Mouse (Mus musculus): ENCODE measurements around the gene Spats2l. TPM values are rescaled to one million over a fixed set of nuclear protein-coding genes. Genes with fewer than 3 reads are reported as not detected.

The Spats2l gene
- polyA plus RNA-seq, 2 experiments, result 81.4 to 202 TPM

DNA sequence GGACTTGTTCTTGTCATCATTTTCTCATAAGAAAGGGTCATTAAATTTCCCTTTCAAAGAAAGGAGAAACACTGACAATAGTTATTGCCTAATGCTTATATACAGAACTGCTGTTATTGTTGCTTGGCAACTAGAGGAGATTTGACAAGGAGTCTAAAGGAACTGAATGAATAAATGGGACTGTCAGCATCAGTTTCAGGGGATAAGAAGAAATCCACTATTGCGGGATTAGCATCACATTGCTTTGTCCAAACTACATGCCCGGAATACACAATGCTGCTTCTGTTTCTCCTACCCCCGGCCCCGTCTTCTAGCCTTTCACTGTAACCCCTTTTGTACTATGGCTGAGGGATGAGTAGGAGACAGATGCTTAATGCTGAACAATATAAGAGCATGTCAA is 88.1 kb downstream of the Spats2l start:
- Histone ChIP-seq H3K36me3 (ENCODE audit: control insufficient read depth, insufficient read depth, low read length) (peaks cover 8% of the 10 kb centered on the region; the same call in 1 of the 2 replicates), H3K4me1 (ENCODE audit: control insufficient read depth, insufficient read depth, low read length) (no peaks in the 10 kb centered on the region), H3K9me3 (ENCODE audit: control insufficient read depth, low read length) (peaks cover 8% of the 10 kb centered on the region; the same call in 1 of the 2 replicates), H3K4me3 (replicated peaks; ENCODE audit: low read length) (no peak overlapping the region), H3K27ac (replicated peaks; ENCODE audit: low read depth, low read length) (no peak overlapping the region), H3K27me3 (ENCODE audit: control insufficient read depth, insufficient read depth, low read length) (no peaks in the 10 kb centered on the region), H3K9ac (ENCODE audit: low read depth, low read length, severe bottlenecking) (no peak overlapping the region), H3K4me2 (replicated peaks; ENCODE audit: low read depth, low read length, severe bottlenecking) (no peak overlapping the region)
- TF ChIP-seq POLR2A (IDR thresholded peaks at IDR 0.05; ENCODE audit: borderline replicate concordance, extremely low read depth, insufficient read depth, insufficient read length), result no peak
- DNase-seq (ENCODE audit: low spot score), result no peak
- peak; percentile 30; the same call in 1 of the 2 replicates for ATAC-seq (ENCODE audit: low FRiP score, low read depth)
- WGBS, result 87% methylated on average over 4 of the region's 4 CpGs

DNA sequence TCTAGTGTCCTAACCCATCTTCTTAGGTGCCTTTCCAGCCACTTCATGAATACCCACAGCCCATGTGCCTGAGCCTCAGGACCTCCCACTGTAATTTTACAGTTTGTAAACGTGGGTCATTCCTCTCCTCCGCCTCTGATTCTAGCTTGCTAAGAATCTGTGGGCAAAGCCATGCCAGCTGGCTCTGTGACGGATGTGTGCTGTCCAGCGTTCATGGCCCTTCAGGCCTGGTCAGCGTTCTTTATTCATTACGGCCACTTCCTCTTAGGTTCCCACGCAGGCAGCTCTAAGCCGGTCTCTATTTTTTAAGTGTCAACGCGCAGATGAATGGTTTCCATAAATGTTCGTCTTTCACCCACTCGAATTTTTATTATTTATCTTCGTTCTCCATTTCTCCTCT is 94.7 kb downstream of the Spats2l start:
- no peak for DNase-seq (ENCODE audit: low spot score)
- TF ChIP-seq POLR2A (IDR thresholded peaks at IDR 0.05; ENCODE audit: borderline replicate concordance, extremely low read depth, insufficient read depth, insufficient read length), result no peak
- no peak for ATAC-seq (ENCODE audit: low FRiP score, low read depth)
- peaks cover 17% of the 10 kb centered on the region for H3K4me1 ChIP-seq (ENCODE audit: control insufficient read depth, insufficient read depth, low read length)
- H3K4me2 ChIP-seq (replicated peaks; ENCODE audit: low read depth, low read length, severe bottlenecking), result no peak overlapping the region
- 56% methylated on average over 13 of the region's 13 CpGs for WGBS
- no peak overlapping the region for H3K9ac ChIP-seq (ENCODE audit: low read depth, low read length, severe bottlenecking)
- H3K9me3 ChIP-seq (ENCODE audit: control insufficient read depth, low read length), result no peaks in the 10 kb centered on the region
- no peak overlapping the region for H3K4me3 ChIP-seq (replicated peaks; ENCODE audit: low read length)
- no peaks in the 10 kb centered on the region for H3K27me3 ChIP-seq (ENCODE audit: control insufficient read depth, insufficient read depth, low read length)
- peaks cover 11% of the 10 kb centered on the region; the same call in 1 of the 2 replicates for H3K36me3 ChIP-seq (ENCODE audit: control insufficient read depth, insufficient read depth, low read length)
- no peak overlapping the region for H3K27ac ChIP-seq (replicated peaks; ENCODE audit: low read depth, low read length)

DNA sequence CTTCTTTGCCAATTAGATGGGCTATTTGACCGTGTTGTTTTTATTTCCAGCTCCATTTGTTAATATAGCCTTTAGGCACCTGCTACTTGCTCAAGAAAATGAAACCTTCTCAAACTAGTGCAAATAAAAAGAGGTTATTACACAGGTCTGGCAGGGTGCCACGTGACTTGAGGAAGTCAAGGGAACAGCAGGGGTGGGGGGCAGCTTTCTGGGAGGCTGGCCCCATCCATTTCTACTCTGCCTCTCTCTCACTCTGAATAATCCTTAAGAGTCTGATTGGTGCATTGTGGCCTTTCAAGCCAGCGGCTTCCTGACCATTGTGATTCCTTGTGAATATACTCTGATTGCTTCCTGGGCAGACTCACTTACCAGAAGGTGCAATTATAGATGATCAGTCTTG is 98.0 kb downstream of the Spats2l start:
- Histone ChIP-seq H3K9ac (ENCODE audit: low read depth, low read length, severe bottlenecking) (no peak overlapping the region), H3K36me3 (ENCODE audit: control insufficient read depth, insufficient read depth, low read length) (0 out of 2 replicates have a peak, but pooled peaks cover 11% of the 10 kb centered on the region), H3K4me1 (ENCODE audit: control insufficient read depth, insufficient read depth, low read length) (peaks cover 26% of the 10 kb centered on the region), H3K27ac (replicated peaks; ENCODE audit: low read depth, low read length) (no peak overlapping the region), H3K27me3 (ENCODE audit: control insufficient read depth, insufficient read depth, low read length) (no peaks in the 10 kb centered on the region), H3K4me2 (replicated peaks; ENCODE audit: low read depth, low read length, severe bottlenecking) (no peak overlapping the region), H3K9me3 (ENCODE audit: control insufficient read depth, low read length) (no peaks in the 10 kb centered on the region), H3K4me3 (replicated peaks; ENCODE audit: low read length) (no peak overlapping the region)
- DNase-seq (ENCODE audit: low spot score) (peak; percentile 52), ATAC-seq (ENCODE audit: low FRiP score, low read depth) (no peak; the same call in 1 of the 2 replicates)
- no peak for TF ChIP-seq POLR2A (IDR thresholded peaks at IDR 0.05; ENCODE audit: borderline replicate concordance, extremely low read depth, insufficient read depth, insufficient read length)
- 26% methylated on average over 3 of the region's 3 CpGs for WGBS

DNA sequence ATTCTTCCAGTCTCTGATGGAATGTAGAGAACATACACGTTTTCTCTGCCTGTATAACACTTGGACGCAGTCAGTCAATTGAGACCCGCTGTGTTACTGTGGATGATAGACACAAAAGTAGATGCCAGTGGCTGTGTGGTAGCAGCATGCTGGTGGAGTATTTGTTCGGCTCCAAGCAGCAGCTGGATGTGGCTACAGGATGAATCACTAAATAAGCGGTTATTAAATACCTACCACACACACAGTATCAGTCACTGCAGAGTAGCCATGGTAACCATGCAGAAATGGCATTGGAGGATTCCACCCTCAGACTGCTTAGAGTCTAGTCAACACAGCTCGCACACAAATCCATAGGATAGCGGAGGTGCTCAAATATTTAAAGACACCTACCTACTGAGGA is 100.0 kb downstream of the Spats2l start:
- no peaks in the 10 kb centered on the region for H3K27me3 ChIP-seq (ENCODE audit: control insufficient read depth, insufficient read depth, low read length)
- WGBS, result 83% methylated on average over 7 of the region's 7 CpGs
- no peak for ATAC-seq (ENCODE audit: low FRiP score, low read depth)

DNA sequence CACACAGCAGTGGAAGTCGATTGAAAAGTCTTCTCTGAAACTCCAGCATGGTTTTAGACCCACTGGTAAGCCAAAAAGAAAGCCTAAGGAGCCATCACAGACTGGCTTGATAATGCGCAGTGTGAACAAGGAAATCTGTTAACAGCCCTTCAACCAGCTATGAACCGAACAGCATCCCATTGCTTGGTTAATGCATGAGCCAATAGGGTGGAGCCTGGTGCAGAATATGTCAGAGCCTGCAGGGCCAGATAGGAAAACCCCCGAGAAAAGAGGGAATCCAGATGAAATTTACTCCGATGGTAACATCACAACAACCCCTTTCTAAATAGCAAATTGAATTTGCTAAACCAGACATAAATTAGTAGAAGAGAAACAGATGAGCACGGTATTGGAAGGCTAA is 101.1 kb downstream of the Spats2l start:
- DNase-seq (ENCODE audit: low spot score), result no peak
- peaks cover 28% of the 10 kb centered on the region for H3K4me1 ChIP-seq (ENCODE audit: control insufficient read depth, insufficient read depth, low read length)
- H3K27me3 ChIP-seq (ENCODE audit: control insufficient read depth, insufficient read depth, low read length), result no peaks in the 10 kb centered on the region
- no peak overlapping the region for H3K4me2 ChIP-seq (replicated peaks; ENCODE audit: low read depth, low read length, severe bottlenecking)
- no peaks in the 10 kb centered on the region for H3K9me3 ChIP-seq (ENCODE audit: control insufficient read depth, low read length)
- H3K9ac ChIP-seq (ENCODE audit: low read depth, low read length, severe bottlenecking), result no peak overlapping the region
- TF ChIP-seq POLR2A (IDR thresholded peaks at IDR 0.05; ENCODE audit: borderline replicate concordance, extremely low read depth, insufficient read depth, insufficient read length), result no peak
- H3K27ac ChIP-seq (replicated peaks; ENCODE audit: low read depth, low read length), result no peak overlapping the region
- peaks cover 17% of the 10 kb centered on the region; the same call in 1 of the 2 replicates for H3K36me3 ChIP-seq (ENCODE audit: control insufficient read depth, insufficient read depth, low read length)
- H3K4me3 ChIP-seq (replicated peaks; ENCODE audit: low read length), result no peak overlapping the region
- WGBS, result 74% methylated on average over 6 of the region's 6 CpGs
- no peak for ATAC-seq (ENCODE audit: low FRiP score, low read depth)

More for the DNA sequence above, 100.0 kb downstream of the Spats2l start:
- no peak overlapping the region for H3K9ac ChIP-seq (ENCODE audit: low read depth, low read length, severe bottlenecking)
- peaks cover 29% of the 10 kb centered on the region for H3K4me1 ChIP-seq (ENCODE audit: control insufficient read depth, insufficient read depth, low read length)
- DNase-seq (ENCODE audit: low spot score), result no peak
- no peak overlapping the region for H3K4me2 ChIP-seq (replicated peaks; ENCODE audit: low read depth, low read length, severe bottlenecking)
- TF ChIP-seq POLR2A (IDR thresholded peaks at IDR 0.05; ENCODE audit: borderline replicate concordance, extremely low read depth, insufficient read depth, insufficient read length), result no peak
- no peak overlapping the region for H3K27ac ChIP-seq (replicated peaks; ENCODE audit: low read depth, low read length)
- no peak overlapping the region for H3K4me3 ChIP-seq (replicated peaks; ENCODE audit: low read length)
- 0 out of 2 replicates have a peak, but pooled peaks cover 11% of the 10 kb centered on the region for H3K36me3 ChIP-seq (ENCODE audit: control insufficient read depth, insufficient read depth, low read length)
- H3K9me3 ChIP-seq (ENCODE audit: control insufficient read depth, low read length), result no peaks in the 10 kb centered on the region

All from limb, embryonic 14.5 days (tissue).